Mouse (Mus musculus) megakaryocyte, embryonic 14.5 days (primary cell): ENCODE results near the gene Parp8. TPM values are rescaled to one million over a fixed set of nuclear protein-coding genes. Genes with fewer than 3 reads are reported as not detected.

Experiments used
- H3K27me3 ChIP-seq: replicated peaks from 2 replicates; pipeline ENCODE3; 2012; ENCODE audit warnings: inconsistent platforms
- H3K36me3 ChIP-seq: replicated peaks from 2 replicates; pipeline ENCODE3; 2012; ENCODE audit warnings: low read length, inconsistent platforms, mixed read lengths
- H3K4me1 ChIP-seq: 2 replicates; pipeline ENCODE4 v1.6.1; 2012; ENCODE audit warnings: inconsistent platforms
- H3K4me3 ChIP-seq: replicated peaks from 2 replicates; pipeline ENCODE3; 2012; ENCODE audit warnings: moderate library complexity, mild to moderate bottlenecking, inconsistent platforms
- H3K9me3 ChIP-seq: 2 replicates; pipeline ENCODE4 v1.6.1; 2012; ENCODE audit warnings: inconsistent platforms
- FLI1 ChIP-seq: IDR thresholded peaks from 2 replicates; pipeline ENCODE4 v1.6.1; 2012; ENCODE audit warnings: low read length, inconsistent platforms, mixed read lengths
- GATA1 ChIP-seq: IDR thresholded peaks from 3 replicates; pipeline ENCODE4 v1.6.1; 2012; ENCODE audit warnings: mixed read lengths, low read length, inconsistent platforms, borderline replicate concordance
- polyA plus RNA-seq: library from polyadenylated mRNA; stranded (reverse); fragments of >175 nt; gene quantifications from 2 replicates; pipeline ENCODE4 v1.2.3, GENCODE M21; 2012; ENCODE audit warnings: low replicate concordance; ENCODE audit not compliant: insufficient read depth

The Parp8 gene
- polyA plus RNA-seq, 1 experiment, result 0.58 TPM

- Histone ChIP-seq H3K4me1 (no peaks in the 10 kb centered on the region), H3K36me3 (no peaks in the 10 kb centered on the region), H3K4me3 (no peak overlapping the region), H3K9me3 (no peaks in the 10 kb centered on the region), H3K27me3 (no peaks in the 10 kb centered on the region)
- no peak for TF ChIP-seq GATA1
- TF ChIP-seq FLI1, result no peak
These were observed 56.4 kb downstream of the Parp8 start for GRCm38 (mm10) chr13:116968906-116969305.

- Histone ChIP-seq H3K9me3 (no peaks in the 10 kb centered on the region), H3K36me3 (no peaks in the 10 kb centered on the region), H3K4me3 (no peak overlapping the region), H3K4me1 (no peaks in the 10 kb centered on the region), H3K27me3 (no peaks in the 10 kb centered on the region)
- TF ChIP-seq FLI1 (no peak), GATA1 (no peak)
These were observed 57.9 kb downstream of the Parp8 start for GRCm38 (mm10) chr13:116967459-116967858.

GRCm38 (mm10) chr13:116962480-116963462 is 62.6 kb downstream of the Parp8 start:
- no peaks in the 10 kb centered on the region for H3K27me3 ChIP-seq
- H3K36me3 ChIP-seq, result no peaks in the 10 kb centered on the region
- TF ChIP-seq FLI1, result no peak
- H3K4me3 ChIP-seq, result no peak overlapping the region
- no peaks in the 10 kb centered on the region for H3K9me3 ChIP-seq
- no peaks in the 10 kb centered on the region for H3K4me1 ChIP-seq

GRCm38 (mm10) chr13:116958776-116959589 is 66.4 kb downstream of the Parp8 start:
- H3K9me3 ChIP-seq, result no peaks in the 10 kb centered on the region
- no peaks in the 10 kb centered on the region for H3K27me3 ChIP-seq
- H3K4me1 ChIP-seq, result no peaks in the 10 kb centered on the region
- H3K4me3 ChIP-seq, result no peak overlapping the region
- H3K36me3 ChIP-seq, result no peaks in the 10 kb centered on the region
- TF ChIP-seq GATA1 (no peak), FLI1 (no peak)

- Histone ChIP-seq H3K4me1 (no peaks in the 10 kb centered on the region), H3K4me3 (no peak overlapping the region), H3K36me3 (no peaks in the 10 kb centered on the region), H3K9me3 (no peaks in the 10 kb centered on the region), H3K27me3 (no peaks in the 10 kb centered on the region)
- TF ChIP-seq GATA1 (no peak), FLI1 (no peak)
These were observed 67.8 kb downstream of the Parp8 start for GRCm38 (mm10) chr13:116957577-116957976.

- no peaks in the 10 kb centered on the region for H3K9me3 ChIP-seq
- H3K27me3 ChIP-seq, result no peaks in the 10 kb centered on the region
- H3K4me1 ChIP-seq, result no peaks in the 10 kb centered on the region
- TF ChIP-seq FLI1 (no peak), GATA1 (no peak)
- H3K36me3 ChIP-seq, result no peaks in the 10 kb centered on the region
- no peak overlapping the region for H3K4me3 ChIP-seq
These were observed 74.0 kb downstream of the Parp8 start for GRCm38 (mm10) chr13:116951336-116951735.

- H3K9me3 ChIP-seq, result no peaks in the 10 kb centered on the region
- H3K36me3 ChIP-seq, result no peaks in the 10 kb centered on the region
- no peak for TF ChIP-seq GATA1
- TF ChIP-seq FLI1, result no peak
- H3K4me3 ChIP-seq, result no peak overlapping the region
- no peaks in the 10 kb centered on the region for H3K4me1 ChIP-seq
- H3K27me3 ChIP-seq, result no peaks in the 10 kb centered on the region
These were observed 75.8 kb downstream of the Parp8 start for GRCm38 (mm10) chr13:116949527-116949926.

GRCm38 (mm10) chr13:116949056-116949455 is 76.3 kb downstream of the Parp8 start:
- H3K36me3 ChIP-seq, result no peaks in the 10 kb centered on the region
- H3K27me3 ChIP-seq, result no peaks in the 10 kb centered on the region
- H3K4me1 ChIP-seq, result no peaks in the 10 kb centered on the region
- H3K4me3 ChIP-seq, result no peak overlapping the region
- TF ChIP-seq FLI1 (no peak), GATA1 (no peak)
- no peaks in the 10 kb centered on the region for H3K9me3 ChIP-seq

- Histone ChIP-seq H3K9me3 (no peaks in the 10 kb centered on the region), H3K4me1 (no peaks in the 10 kb centered on the region), H3K4me3 (no peak overlapping the region), H3K36me3 (no peaks in the 10 kb centered on the region), H3K27me3 (no peaks in the 10 kb centered on the region)
- TF ChIP-seq GATA1, result no peak
- no peak for TF ChIP-seq FLI1
These were observed 77.1 kb downstream of the Parp8 start for GRCm38 (mm10) chr13:116948299-116948659.
